Mouse (Mus musculus): ENCODE measurements at regions not wholly inside any gene's neighbourhood (a gene's known extent, or its start where the extent isn't known, plus 50 kb on each side); places are given as distances from the start of the nearest gene placed in this dataset.

DNA sequence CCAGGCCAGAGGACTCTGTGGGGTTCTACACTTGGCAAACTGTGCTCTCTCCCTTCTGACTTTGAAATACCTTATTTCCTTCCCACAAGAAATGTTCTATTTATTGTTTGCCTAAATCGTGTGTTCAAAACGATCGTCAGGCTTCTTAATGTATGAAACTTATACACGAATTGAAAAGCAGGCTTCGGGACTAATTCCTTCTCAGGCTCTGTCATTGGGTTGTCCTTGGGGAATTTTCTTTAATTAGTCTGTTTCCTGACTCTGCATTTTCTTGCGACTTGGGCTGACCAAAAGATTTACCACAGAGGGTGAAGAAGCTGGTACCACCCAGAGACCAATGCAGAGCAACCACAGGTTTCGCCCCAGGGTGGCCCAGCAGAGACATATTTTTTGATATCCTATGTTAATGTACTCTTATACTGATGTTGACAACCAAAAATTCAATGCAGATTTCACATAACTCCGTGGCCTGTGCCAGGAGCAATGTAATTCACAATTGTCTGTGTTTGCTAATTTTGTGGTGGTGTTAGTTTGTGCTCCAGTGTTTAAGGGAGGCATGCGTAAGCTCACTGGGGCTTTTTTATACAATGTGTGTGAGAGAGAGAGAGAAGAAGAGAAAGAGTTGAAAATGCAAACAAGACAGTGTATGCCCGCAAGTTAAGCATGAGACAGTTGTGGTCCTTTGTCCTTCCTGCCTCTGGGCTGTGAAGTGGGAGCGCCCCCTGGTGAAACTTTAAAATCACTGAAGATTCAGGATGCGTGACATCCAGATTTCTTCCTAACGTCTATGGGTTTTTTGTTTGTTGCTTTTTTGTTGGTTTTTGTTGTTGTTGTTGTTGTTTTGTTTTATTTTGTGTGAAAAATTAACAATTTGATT, 452.7 kb downstream of the Sox2 start:
- peak; percentile 78 for DNase-seq

DNA sequence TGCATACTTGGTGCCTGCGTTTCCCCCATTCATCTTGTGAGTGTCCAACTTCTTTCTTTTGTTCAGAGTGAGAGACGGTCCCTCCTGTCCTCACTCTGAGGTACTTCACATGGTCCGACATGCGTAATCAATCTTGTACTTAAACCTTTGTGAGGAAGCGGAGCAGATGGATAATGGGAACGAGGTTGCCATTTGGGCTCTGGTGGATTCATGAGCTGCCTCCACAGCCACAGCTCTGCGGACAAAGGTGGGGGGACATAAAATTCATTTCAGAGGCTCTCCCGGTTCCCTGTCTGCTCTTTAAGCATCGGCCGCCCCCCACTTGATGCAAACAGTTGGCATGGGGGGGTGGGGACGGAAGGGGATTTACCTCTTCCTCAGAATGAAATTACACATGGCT, 454.7 kb downstream of the Sox2 start:
- no peak for DNase-seq

DNA sequence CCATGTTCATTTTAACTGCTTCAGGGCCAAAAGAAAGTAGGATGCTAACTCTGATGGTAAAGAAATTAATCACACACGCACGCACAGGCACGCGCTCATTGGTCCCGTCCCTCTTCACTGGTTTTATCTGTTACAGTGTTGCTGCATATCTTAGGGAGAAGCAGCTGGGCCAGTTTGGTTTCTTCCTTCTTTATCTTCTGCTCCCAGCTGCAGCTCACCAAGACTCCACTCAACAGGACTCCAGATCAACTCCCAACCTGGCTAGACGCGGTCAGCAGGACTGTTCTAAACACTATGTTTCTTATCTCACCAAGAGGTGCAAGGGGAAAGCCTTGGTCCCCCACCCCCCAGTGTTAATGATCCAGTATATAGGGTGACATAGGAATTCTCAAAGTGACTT, 455.9 kb downstream of the Sox2 start:
- DNase-seq = no peak

DNA sequence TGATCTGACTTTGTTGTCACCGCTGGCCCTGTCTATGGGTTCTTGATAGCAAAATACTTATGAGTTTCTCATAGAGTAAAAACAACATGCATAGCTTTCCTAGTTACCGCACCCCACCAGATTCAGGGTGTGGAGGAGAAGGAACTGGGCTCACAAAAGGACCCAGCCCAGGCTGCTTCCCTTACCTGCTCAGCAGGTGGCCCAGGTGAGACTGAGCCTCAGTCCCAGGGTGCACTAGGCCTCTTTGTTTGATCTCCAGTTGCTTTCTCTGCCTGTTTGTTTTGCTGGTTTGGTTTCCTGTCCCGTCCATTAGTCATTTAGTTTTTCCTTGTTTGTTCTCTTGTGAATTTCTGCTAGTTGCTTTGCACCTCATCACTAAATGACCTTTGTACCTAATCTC, 483.3 kb downstream of the Sox2 start:
- no peak for DNase-seq

DNA sequence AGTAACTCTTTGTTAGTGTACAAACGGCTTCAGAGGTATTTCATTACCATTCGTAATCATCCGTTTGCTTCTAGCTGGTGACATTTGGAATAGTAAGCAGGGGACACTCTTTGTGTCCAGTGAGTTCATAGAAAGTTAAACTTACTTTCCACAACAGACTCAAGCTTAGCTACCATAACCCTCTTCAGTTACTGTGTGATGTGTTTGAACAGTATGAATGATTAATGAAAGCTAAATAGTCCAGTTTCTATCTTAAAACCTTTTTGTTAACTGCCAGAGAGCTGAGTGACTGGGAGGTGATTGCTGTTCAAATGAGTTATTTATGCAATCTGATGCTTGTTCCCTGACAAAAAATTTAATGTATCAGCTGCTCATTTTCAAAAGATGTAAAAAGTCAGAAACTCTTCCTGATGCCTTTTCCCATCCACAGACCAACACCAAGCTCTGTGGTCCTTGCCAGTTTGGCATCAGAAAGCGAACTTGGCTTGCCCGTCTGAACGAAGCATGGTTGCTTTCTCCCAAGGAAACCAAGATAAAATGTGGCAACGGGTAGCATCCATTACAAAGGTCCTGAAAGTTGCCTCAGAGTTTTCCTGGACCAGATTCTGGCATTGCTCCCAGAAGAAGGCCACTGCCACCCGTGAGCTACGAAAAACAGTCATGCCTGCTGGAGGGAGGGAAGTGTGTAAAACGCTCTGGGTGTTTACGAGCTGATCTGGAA, 491.5 kb downstream of the Sox2 start:
- DNase-seq = peak; percentile 35

DNA sequence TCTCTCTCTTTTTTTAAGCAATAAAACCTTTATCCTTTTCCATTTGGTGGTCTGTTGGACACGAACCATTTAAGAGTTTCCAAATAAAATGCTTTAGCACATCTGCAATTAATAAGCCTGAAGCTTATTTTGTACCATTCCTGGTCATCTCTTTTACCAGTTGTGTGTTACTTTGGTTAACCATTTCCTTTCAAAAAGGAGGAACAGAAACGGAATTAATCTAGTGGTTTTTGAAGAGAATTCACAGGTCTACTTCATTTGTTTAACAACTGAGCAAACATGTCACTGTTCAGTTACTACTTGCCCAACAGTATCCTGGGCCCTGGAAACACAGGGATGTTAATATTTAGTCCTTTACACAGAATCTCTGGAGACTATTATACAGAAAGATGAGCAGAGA, 492.5 kb downstream of the Sox2 start:
- DNase-seq = no peak

DNA sequence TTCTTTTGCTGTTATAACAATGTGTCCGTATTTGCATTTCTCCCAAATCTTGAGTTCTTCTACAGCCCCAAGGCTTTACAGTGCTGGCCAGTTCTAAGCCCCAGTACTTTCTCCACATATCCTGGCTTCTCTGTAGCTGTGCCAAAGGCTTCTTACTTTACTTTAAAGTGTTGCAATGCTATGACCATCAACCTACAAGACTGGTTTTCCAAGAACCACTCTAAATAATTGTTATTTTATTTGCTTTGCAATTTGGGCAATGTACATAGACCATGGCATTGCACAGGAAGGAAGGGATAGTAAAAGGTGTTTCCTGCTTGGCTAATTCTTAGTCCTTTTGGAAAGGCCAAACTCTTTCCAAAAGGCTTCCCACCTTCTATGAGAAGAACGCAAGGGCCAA, 495.4 kb downstream of the Sox2 start:
- no peak for DNase-seq

DNA sequence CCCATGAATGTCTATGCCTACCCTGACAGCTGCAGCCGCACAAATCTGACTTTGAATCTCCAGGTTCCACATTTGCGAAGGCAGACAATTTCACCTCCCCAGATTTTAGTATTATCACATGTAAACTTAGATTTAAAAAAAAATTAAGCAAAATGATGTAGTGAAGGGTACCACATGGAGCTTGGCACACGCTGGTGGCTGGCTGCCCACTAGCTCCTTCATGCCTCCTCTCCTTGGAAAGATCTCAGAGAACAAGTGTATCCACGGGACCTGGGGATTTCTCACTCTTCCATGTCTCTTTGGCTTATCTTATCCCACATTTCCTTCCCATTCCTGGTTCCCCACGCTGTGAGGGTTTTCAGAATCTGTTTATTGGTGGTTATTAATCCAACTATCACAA, 496.5 kb downstream of the Sox2 start:
- no peak for DNase-seq

DNA sequence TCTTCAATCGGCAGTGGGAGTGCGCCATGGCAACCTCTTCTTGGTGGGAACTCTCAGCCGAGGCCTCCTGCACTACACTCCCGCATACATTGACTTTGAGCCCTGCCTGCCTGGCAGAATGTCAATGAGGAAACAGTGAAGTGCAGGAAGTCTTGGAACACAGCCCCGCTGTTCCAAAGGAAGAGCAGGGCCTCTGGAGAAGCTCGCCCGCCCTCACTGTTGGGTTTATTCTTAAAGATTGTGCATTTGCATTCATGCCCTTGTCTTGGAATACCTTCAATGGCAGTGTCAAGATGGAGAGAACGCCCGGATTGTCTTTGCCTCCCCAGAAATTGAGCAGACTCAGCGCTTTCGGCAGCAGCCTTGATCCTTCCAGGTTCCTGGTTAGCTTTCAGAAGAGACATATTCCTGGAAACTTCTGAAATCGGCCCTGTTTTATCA, 499.1 kb downstream of the Sox2 start:
- peak; percentile 10 for DNase-seq

DNA sequence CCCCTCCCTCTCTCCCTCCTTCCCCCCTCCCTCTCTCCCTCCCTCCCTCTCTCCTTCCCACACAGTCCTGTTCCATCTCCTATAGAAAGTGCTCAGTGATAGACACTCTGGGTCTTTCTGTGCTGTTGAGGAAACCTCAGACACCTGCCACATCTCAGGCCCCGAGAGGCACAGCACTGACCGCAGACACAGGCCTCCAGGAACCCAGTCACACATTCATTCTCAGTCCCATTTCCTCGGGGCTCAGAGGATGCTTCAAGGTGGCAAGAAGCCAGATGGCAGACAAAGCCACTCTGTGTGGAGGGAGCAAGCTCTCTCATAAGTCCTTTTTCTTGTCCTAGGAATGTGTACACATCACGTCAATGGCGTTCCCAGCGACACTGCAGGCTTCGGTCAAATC, 502.0 kb downstream of the Sox2 start:
- no peak for DNase-seq

DNA sequence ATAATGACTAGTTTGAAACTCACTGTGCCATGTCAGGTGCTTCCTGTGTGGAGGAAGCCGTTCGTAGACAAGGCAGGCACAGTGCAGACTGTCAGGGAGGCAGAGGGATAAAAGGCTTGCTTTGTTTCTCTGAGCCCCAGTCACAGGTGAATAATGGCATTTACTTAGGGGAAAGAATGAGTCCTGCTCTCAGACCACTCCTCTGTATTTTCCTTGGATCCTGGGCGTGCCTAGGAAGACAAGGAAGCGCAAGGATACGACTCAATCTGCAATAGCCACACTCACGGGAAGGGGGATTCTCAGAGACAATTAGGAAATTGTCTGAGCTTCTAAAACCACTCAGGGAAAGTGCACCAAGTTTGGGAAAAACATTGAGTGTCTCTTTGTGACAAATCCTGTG, 504.1 kb downstream of the Sox2 start:
- DNase-seq = no peak

DNA sequence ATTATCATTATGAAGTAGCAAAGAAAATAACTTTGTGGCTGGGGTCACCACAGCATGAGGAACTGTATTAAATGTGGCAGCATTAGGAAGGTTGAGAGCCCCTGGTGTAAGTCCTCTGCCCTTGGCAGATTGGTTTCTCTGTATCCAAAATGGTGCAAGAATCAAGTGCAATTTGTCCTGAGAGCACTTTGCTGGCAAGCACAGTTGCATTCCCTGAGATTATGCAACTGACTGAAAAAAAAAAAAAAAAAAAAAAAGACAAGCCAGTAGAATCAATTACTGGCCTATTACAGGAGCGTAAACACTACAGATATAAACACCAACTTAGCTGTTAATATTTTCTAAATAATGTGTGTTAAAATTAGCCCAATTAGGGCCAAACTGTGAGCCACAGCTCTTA, 518.5 kb downstream of the Sox2 start:
- no peak for DNase-seq

DNA sequence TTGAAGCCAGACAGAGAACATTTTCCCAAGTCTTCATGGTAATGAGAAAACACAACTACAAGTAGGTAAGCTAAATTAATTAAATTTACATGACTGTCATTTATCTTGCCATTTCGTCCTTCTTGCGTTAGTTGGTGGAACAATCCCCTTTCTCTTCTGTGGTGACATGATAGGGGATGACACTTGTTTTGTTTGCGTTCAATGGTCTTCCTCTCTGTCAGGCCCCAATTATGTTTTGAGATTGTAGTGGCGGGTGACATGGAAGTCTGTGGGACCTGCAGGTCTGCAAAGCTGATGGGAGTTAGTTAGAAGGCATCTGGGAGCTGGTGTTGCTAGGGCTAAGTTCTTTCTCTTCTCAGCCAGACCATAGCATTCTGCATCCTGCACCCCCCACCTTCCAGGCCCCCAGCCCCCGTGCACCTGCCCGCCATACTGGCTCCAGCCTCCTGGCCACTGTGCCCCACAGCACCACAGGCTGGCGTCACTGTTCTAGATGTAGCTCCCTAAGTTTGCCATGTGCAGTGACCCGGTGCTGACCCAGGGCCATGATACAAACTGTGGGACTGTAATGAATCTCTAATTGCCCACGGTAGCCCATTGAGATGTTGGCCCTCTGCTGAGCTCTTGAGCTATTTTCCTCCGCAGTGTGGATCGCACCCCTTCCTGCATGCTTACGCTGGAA, 528.7 kb downstream of the Sox2 start:
- DNase-seq = no peak

DNA sequence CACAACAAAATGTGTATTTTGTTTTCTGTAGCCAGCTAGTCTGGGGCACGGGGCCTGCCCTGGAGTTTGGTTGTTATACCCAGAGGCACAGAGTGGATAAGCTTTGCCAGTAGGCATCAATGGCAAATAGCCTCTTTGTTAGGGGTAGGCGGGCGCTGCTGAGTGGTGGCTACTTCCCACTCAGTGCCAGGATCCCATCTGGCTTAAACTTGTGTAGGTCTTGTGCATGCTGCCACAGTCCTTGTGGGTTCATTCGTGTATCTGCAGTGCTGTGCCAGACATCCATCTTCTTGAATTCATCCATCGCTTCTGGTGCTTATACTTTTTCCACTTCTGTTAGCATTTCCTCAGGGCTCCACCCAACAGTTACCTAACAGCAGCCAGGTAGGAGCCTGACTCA, 545.4 kb upstream of the Atp11b start:
- no peak for DNase-seq

DNA sequence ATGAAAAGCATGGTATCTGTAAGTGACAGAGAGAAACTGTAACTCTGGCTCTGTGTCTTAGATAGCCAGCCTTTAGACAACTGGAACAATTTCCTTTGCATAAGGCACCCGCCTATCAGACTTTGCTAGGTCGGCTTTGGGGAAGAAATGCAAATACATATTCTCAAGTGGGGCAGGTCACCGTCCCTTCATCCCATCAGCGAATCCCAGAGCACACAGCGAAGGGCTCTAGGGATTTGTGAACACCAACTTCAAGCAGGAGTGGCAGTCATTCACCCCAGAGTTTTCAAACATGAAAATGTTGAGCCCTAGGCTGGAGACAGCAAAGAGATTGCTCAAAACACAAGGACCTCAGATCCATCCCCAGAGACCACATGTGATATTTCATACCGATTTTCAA, 534.5 kb upstream of the Atp11b start:
- no peak for DNase-seq

DNA sequence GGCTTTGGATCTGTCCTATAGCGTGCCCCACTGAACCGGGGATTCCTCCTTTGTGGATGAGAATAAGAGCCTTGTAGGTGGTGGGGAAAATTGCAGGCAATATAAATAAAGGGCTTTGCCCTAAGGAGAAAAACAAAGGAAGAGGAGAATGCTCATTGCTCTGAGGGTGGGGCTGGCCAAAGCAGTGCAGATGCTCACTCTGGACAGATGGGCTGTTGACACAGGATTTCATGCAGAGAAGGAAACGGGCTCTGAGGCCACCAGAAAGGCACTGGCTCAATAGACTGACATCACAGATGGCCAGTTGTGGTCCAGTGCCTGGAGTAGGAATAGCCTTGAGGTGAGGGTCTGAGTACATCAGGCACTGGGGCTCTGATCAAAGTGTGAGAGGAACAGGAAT, 532.7 kb upstream of the Atp11b start:
- no peak for DNase-seq

DNA sequence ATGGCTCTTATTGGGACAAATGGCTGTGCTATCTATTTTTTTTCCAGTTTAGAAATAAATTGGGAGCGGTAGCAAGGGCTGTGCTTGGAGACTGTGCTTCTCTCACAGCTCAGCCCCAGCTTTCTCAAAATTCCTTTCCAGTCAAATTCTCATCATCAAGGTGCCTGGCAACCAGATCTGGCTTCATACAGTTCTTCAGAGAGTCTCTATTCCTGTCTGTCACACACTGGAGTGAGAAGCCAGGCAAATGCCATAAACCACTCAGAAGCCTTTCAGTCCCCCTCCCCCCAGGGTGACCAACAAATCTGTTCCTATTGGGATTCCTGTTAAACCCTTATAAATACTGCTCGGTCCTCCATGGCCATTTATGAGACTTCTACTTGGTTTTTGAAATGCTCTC, 531.7 kb upstream of the Atp11b start:
- DNase-seq = no peak

DNA sequence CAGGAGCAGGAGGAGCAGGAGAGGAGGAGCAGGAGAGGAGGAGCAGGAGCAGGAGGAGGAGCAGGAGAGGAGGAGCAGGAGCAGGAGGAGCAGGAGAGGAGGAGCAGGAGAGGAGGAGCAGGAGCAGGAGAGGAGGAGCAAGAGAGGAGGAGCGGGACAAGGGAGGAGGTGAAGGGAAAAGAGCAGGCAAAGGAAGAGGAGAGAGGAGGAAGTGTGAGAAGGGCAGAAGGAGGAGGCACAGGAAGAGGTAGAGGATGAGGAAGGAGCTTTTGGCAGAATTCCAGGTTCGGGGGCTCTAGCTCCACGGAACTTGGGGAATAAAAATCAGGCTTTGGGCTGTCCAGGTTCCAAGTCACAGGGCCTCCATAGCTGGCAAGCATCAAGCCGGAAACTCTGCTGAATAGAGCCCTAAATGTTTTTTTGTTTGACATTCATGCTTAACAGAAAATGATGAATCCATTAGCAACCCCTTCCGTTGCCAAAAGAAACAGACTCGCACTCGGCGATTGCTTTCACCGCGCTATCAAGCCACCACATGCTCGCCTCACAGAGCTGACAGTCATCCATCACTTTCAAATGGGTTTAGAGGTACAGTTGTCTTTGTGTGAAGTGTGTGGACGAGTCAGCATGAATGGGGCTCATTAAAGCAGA, 528.7 kb upstream of the Atp11b start:
- DNase-seq = no peak

DNA sequence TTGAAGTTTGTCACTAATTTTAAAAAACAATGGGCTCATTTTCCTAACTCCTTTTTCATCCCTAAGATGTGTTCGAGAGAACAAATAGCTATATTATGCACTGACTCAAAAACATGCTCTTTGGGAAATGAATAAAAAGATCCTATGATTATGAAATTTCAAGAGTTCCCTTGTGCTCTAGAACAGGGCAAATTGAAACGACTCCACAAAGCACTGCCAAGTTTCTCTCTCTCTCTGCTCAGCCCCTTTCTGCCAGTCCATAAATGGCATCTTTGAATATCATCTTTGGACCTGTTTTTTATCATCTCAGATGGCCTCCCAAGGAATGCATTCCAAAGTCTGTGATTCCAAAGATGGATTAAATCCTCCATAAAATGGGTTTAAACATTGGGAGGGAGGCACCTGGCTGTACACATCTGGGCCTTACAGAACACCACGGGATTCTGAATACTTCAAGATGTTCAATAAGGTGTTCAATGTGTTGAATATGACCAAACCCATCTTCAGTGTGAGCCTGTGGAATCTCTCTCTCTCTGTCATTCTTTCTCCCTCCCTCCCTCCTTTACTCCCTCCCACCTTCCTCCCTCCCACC, 528.0 kb upstream of the Atp11b start:
- no peak for DNase-seq

DNA sequence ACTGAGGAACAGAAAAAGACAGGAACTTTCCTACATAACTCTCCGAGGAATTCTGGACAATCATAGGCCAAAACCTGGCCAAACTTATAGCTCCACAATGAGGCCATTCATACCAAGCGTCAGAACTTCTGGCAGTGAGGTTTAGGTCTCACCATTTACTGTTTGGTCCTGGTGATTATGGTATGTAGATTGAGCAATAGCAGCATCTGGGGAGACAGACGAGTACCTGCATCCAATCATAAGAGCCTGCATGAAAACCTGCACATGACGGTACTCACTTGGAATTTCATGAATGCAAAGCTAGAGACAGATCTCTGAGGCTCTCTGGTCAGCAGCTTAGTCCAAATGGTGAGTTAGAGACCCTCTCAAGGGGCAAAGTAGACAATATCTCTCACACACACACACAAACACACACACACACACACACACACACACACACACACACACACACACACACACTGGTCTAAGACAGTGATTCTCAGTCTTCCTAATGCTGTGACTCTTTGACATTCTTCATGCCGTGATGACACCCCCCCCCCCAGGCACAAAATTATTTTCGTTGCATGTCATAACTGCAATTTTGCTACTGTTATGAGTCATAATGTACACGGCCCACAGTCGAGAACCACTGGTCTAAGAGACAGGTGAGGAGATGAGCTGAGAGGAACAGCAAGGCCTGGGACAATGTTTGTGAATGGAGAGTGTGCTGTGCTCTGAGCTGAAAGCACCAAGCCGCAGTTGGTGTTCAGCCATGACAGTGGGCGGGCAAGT, 522.6 kb upstream of the Atp11b start:
- DNase-seq = no peak

DNA sequence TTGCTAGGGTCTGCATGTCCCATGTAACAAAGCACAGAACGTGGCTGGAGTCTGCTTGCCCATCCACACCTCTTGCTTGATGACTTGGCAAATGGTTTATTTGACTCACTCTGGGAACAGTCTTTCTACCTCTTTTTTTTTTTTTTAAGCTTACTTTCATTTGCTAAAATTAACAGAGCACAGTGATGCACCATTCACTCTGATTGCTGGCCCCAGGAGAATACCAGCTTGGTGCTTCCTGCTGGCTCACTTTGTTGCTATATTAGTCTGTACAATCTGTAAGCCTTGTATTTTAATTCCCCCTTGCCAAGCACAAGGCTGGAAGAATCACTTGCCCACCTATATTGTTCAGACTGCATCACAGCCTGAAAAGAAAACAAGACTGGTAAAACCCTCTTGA, 521.4 kb upstream of the Atp11b start:
- DNase-seq = no peak

DNA sequence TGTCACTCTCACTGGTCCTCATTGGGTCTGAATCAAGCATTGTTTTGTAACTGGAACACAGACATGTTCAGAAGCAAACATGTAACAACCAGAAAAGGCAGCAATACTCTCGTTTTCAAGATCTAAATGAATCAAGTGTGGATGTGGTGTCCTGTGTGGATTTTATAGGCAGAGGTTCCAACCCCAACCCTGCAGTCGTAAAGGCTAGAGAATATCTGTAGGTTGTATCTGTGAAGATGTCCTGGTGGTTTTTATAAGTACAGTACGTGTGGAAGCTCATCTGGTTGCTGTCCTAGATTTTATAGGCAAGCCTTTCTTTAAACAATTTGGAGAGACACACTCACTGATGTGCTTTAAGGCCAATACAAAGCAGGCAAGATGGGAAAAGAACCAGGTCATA, 518.8 kb upstream of the Atp11b start:
- no peak for DNase-seq
